Mouse (Mus musculus) erythroblast, embryonic 14.5 days (primary cell): ENCODE results near the gene Tomm20l.

Experiments
- GATA1 ChIP-seq: IDR thresholded peaks from 2 replicates; pipeline ENCODE4 v1.6.1; 2012; ENCODE audit warnings: low read length, inconsistent platforms, mixed read lengths
- TAL1 ChIP-seq: IDR thresholded peaks from 3 replicates; pipeline ENCODE4 v1.6.1; 2012; ENCODE audit warnings: low read length, inconsistent platforms, mixed read lengths

- TF ChIP-seq TAL1 = no peak
- TF ChIP-seq GATA1 = no peak
Observed at GRCm38 (mm10) chr12:71137686-71138085, 26.5 kb downstream of the Tomm20l start.
